In the genomic region with DNA sequence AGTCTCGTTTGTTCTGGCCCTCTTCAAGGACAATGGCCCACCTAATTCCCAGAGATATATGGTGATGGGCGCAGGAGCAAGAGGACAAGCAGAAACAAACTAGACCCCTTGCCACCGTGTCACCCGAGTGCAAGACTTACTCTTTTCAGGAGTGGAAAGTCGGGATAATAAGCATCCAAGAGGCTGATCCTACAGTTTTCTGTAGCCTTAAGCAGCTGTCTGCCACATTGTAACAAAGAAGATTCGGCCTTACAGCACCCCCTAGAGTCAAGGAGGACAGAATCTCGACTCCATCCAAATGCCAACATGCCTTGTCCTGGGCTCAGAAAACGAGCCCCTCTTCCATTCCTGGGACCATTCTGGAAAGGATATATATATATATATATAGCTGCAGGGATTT, we compare ENCODE assay signal across 13 mouse cellular contexts.
DNase-seq lines count a peak whose midpoint lies in the region; ATAC-seq and TF ChIP-seq lines count a peak whose summit lies in the region.
"Had no signal": no experiment of that assay in that cellular context is flagged by ENCODE, and none has a peak within 500 bp of the region (broad histone marks: within the 10 kb centered on the region; RNA-seq: fewer than 3 reads in every experiment).

No protein-coding gene starts in this region.

- H3K27ac ChIP-seq in layer of hippocampus, adult 2 months: no peak overlapping the region
- no peak overlapping the region for H3K27ac ChIP-seq in liver, embryonic 11.5 days (ENCODE audit: low read depth, low read length)
- H3K27ac ChIP-seq: forebrain, embryonic 13.5 days; liver, embryonic 12.5 days; neural tube, embryonic 13.5 days had no signal

- H3K36me3 ChIP-seq in liver, embryonic 11.5 days (ENCODE audit: control insufficient read depth, insufficient read depth, low read length): no peaks in the 10 kb centered on the region
- H3K36me3 ChIP-seq: liver, embryonic 12.5 days; neural tube, embryonic 13.5 days had no signal

- H3K9ac ChIP-seq in liver, embryonic 11.5 days (ENCODE audit: low read depth, low read length): no peak overlapping the region
- H3K9ac ChIP-seq: forebrain, embryonic 13.5 days; liver, embryonic 12.5 days; neural tube, embryonic 13.5 days had no signal

- peak; percentile 70 for DNase-seq in heart, adult 11 months
- DNase-seq in heart, postnatal 36 days: no peak
- no peak for DNase-seq in layer of hippocampus, adult 2 months (ENCODE audit: low spot score in 2 of 2)
- no peak for DNase-seq in layer of hippocampus, postnatal 25 days (ENCODE audit: extremely low spot score in 1 of 2, low spot score in 1 of 2)
- DNase-seq in Patski (ENCODE audit: low read depth, low spot score): no peak
- DNase-seq in embryo, embryonic 11 days: peak; percentile 39
- DNase-seq in urinary bladder, postnatal 14 days (ENCODE audit: low spot score): no peak
- no peak for DNase-seq in liver, embryonic 11.5 days (ENCODE audit: low spot score)
- DNase-seq: thymus, postnatal 4 days had no signal

- H3K4me3 ChIP-seq in layer of hippocampus, adult 2 months: no peak overlapping the region
- no peak overlapping the region for H3K4me3 ChIP-seq in liver, embryonic 11.5 days (ENCODE audit: low read depth, low read length)
- H3K4me3 ChIP-seq: forebrain, embryonic 13.5 days; liver, embryonic 12.5 days; neural tube, embryonic 13.5 days had no signal

- CTCF ChIA-PET in Patski (lab: Charles Lee): no interaction called here

- no peak for ATAC-seq in Patski
- ATAC-seq in liver, embryonic 11.5 days (replicated peaks; ENCODE audit: low FRiP score): no peak
- ATAC-seq: forebrain, embryonic 13.5 days; inflammation-experienced regulatory T-cells, adult 6 months; liver, embryonic 12.5 days had no signal

- TF ChIP-seq CTCF in layer of hippocampus, adult 2 months (conservative IDR thresholded peaks at IDR 0.05): peak; percentile 49
- TF ChIP-seq CTCF in Patski (IDR thresholded peaks at IDR 0.05): peak; percentile 51

- no peaks in the 10 kb centered on the region for H3K9me3 ChIP-seq in liver, embryonic 11.5 days (ENCODE audit: control insufficient read depth, low read length)
- H3K9me3 ChIP-seq: forebrain, embryonic 13.5 days; liver, embryonic 12.5 days; neural tube, embryonic 13.5 days had no signal

- WGBS in liver, embryonic 11.5 days: 61% methylated on average over 8 of the region's 8 CpGs

- H3K4me2 ChIP-seq in liver, embryonic 11.5 days: no peak overlapping the region
- H3K4me2 ChIP-seq: forebrain, embryonic 13.5 days; liver, embryonic 12.5 days; neural tube, embryonic 13.5 days had no signal

- H3K4me1 ChIP-seq in liver, embryonic 11.5 days (replicated peaks; ENCODE audit: control insufficient read depth, insufficient read depth, low read length): no peaks in the 10 kb centered on the region
- H3K4me1 ChIP-seq: liver, embryonic 12.5 days had no signal

- intact Hi-C loops in heart, postnatal 36 days (cut with DNase I): loop anchor here (10.0 kb wide), 1 partner anchor 666 kb away; a partner anchor contains a TSS

- H3K27me3 ChIP-seq in Patski: no peaks in the 10 kb centered on the region
- H3K27me3 ChIP-seq in liver, embryonic 11.5 days (replicated peaks; ENCODE audit: control insufficient read depth, insufficient read depth, low read length): no peaks in the 10 kb centered on the region
- H3K27me3 ChIP-seq: forebrain, embryonic 13.5 days; liver, embryonic 12.5 days; neural tube, embryonic 13.5 days had no signal

- POLR2A ChIA-PET in Patski (lab: Charles Lee): no interaction called here

- in situ Hi-C loops in Patski (cut with MboI; ENCODE audit: low pct_unique_long_range_greater_than_20kb): no loop called here

Comparison
In these comparisons a context has a peak if more than half of its experiments do, and no peak if none do; other contexts are left out.
1. DNase-seq: peak in heart, adult 11 months (single experiment) and embryo, embryonic 11 days (single experiment); none in heart, postnatal 36 days (0 of 2), layer of hippocampus, adult 2 months (0 of 2), layer of hippocampus, postnatal 25 days (0 of 2), Patski (single experiment), urinary bladder, postnatal 14 days (single experiment) and liver, embryonic 11.5 days (single experiment).